Mouse (Mus musculus): ENCODE data around the gene Gprc5b. TPM values are rescaled to one million over a fixed set of nuclear protein-coding genes. Genes with fewer than 3 reads are reported as not detected.

Gprc5b gene
- 7.9 and 8.1 TPM in 2 replicates for polyA plus RNA-seq (2015; fragmentation: Nextera tagmentation; extraction: Ambion mirVana)

DNA sequence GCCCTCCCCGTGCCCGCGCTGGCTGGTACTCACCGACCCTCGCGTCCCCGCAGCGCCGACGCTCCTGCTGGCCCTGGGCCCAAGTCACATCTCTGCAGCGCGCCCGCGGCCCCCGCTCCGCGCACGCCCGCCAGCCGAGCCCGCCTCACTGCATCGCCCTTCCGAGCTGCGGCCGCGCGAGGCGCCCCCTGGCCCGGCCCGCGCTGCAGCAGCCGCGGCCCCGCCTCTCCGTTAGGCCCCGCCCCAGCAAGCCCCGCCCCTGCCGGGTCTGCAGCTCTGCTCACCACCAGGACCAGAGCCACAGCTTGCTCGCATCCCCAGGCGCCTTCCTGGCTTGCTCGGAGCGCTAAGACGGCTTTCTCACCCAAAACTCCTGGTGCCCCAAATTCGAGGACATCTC is at the start of gene Gprc5b:
Gene Gprc5b, minus strand, starts transcription at position 205 of the 400 bp plus-strand sequence.
- Histone ChIP-seq H3K9me3 (no peaks in the 10 kb centered on the region), H3K4me3 (peak within 1 kb of the TSS; percentile 57), H3K4me2 (peak within 1 kb of the TSS; percentile 88), H3K4me1 (replicated peaks) (peaks cover 58% of the 10 kb centered on the region), H3K36me3 (no peaks in the 10 kb centered on the region), H3K27ac (peak within 1 kb of the TSS; percentile 82), H3K9ac (peak within 1 kb of the TSS; percentile 81), H3K27me3 (no peaks in the 10 kb centered on the region)
- 0% methylated on average over 25 of the region's 44 CpGs for WGBS
- peak; percentile 80 for ATAC-seq (ENCODE audit: low FRiP score)

DNA sequence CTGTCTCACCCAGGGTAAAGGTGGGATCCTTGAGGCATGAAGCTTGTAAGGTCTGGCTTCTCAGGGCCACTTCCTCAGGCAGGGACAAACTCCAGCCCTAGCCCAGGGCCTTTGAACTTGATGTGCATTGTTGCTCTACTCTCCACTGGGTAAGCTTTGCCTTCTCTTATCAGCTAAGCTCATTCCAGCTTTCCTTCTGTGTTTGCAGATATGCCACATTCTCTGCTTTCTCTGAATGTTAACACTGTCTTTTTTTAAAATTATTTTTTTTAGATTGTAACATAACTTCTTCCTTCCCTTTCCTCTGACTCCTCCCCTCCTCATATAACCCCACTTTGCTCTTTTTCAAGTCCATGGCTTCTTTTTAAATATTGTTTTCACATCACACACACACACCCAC is 46.5 kb upstream of the Gprc5b start:
- Histone ChIP-seq H3K36me3 (no peaks in the 10 kb centered on the region), H3K4me1 (replicated peaks) (no peaks in the 10 kb centered on the region), H3K4me2 (no peak overlapping the region), H3K27me3 (peaks cover 3% of the 10 kb centered on the region; the same call in 1 of the 2 replicates), H3K9me3 (peaks cover 3% of the 10 kb centered on the region; the same call in 1 of the 2 replicates), H3K9ac (no peak overlapping the region), H3K27ac (no peak overlapping the region), H3K4me3 (no peak overlapping the region)
- no peak for ATAC-seq (ENCODE audit: low FRiP score)

DNA sequence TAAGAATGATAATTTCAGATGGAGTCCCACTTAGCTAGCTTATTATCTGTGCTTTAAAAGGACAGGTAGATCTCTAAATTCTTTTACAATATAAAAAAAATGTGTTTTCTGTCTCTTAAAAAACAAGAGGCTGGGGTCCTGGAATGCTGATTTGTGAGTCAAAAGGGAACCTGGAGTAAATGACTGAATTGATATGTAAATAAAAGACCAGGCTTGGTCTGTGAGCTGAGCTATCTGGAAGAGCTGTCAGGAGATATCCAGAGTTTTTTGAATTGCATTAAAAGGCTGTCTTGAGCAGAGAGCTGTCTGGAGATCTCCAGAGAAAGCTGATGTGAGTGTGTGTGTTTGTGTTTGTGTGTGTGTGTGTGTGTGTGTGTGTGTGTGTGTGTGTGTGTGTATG is 42.6 kb upstream of the Gprc5b start:
- H3K9ac ChIP-seq, result no peak overlapping the region
- no peak overlapping the region for H3K27ac ChIP-seq
- H3K4me1 ChIP-seq (replicated peaks), result 0 out of 2 replicates have a peak, but pooled peaks cover 3% of the 10 kb centered on the region
- no peaks in the 10 kb centered on the region for H3K36me3 ChIP-seq
- H3K4me2 ChIP-seq, result no peak overlapping the region
- peaks cover 3% of the 10 kb centered on the region; the same call in 1 of the 2 replicates for H3K27me3 ChIP-seq
- ATAC-seq (ENCODE audit: low FRiP score), result no peak
- H3K9me3 ChIP-seq, result peaks cover 6% of the 10 kb centered on the region; the same call in 1 of the 2 replicates
- H3K4me3 ChIP-seq, result no peak overlapping the region

DNA sequence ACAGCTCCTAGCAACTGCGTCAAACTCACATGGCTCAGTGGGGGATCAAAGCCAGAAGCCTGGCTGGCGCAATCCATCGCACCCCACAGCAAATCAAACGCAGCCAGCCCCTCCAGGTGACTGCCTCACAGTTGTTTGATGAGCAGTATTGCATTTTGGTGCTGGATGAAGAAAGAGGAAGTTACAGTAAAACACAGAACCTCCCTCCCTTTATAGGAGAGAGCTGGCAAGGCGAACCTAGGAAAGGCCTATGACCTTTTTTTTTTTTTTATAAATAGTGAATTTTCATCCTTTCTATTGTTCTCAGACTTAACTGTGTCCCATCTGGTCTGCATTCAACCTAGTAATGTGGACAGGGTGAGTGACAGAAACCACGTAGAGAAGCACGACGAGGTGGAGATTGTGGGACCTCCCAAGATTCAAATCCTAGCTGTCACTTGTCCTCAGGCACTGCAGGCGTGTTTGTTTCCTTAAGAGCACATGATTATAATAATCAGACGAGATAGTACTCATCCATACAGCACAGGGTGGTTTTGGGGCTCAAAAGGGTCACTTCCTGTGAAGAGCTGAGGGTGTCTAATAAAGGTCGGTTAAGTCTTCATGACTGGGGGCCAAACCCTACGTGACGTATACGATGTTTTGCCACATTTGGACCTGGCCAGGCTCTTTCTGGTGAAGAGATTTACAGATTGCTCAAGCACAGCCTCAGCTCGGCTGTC is 39.4 kb upstream of the Gprc5b start:
- peaks cover 3% of the 10 kb centered on the region; the same call in 1 of the 2 replicates for H3K27me3 ChIP-seq
- 64% methylated on average over 15 of the region's 15 CpGs for WGBS
- no peak overlapping the region for H3K9ac ChIP-seq
- H3K9me3 ChIP-seq, result peaks cover 6% of the 10 kb centered on the region; the same call in 1 of the 2 replicates
- no peak overlapping the region for H3K4me3 ChIP-seq
- no peak for ATAC-seq (ENCODE audit: low FRiP score)
- H3K27ac ChIP-seq, result no peak overlapping the region
- H3K4me1 ChIP-seq (replicated peaks), result 0 out of 2 replicates have a peak, but pooled peaks cover 3% of the 10 kb centered on the region
- no peak overlapping the region for H3K4me2 ChIP-seq
- no peaks in the 10 kb centered on the region for H3K36me3 ChIP-seq

DNA sequence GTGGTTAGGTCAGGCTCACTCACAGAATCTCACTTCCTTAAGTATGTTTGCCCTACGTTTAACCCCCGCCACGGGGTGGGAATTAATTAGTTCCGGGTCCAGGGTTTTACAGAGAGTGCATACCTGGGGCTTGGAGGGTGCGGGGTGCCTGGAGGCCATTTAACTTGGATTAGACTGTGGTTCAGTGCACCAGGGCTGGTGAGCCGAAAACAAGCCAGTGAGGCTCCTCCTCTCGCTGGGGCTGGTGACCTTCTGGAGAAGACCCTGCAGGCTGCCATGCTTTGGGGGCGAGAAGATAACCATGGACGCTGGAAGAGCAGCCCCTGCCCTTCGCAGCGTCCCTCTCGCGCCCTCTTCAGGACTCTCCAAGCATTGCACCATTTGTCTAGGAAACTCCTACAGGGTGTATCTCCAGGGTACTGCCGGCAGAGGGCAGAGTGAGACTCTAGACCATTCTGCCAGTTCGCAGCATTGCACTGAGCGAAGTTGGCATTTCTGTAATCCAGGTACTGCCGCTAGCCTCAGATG is 28.4 kb upstream of the Gprc5b start:
- no peak for ATAC-seq (ENCODE audit: low FRiP score)
- no peaks in the 10 kb centered on the region for H3K9me3 ChIP-seq
- no peak overlapping the region for H3K9ac ChIP-seq
- no peak overlapping the region for H3K4me3 ChIP-seq
- no peak overlapping the region for H3K4me2 ChIP-seq
- H3K4me1 ChIP-seq (replicated peaks), result peaks cover 4% of the 10 kb centered on the region
- H3K27me3 ChIP-seq, result no peaks in the 10 kb centered on the region
- WGBS, result 29% methylated on average over 17 of the region's 17 CpGs
- H3K36me3 ChIP-seq, result no peaks in the 10 kb centered on the region
- no peak overlapping the region for H3K27ac ChIP-seq

DNA sequence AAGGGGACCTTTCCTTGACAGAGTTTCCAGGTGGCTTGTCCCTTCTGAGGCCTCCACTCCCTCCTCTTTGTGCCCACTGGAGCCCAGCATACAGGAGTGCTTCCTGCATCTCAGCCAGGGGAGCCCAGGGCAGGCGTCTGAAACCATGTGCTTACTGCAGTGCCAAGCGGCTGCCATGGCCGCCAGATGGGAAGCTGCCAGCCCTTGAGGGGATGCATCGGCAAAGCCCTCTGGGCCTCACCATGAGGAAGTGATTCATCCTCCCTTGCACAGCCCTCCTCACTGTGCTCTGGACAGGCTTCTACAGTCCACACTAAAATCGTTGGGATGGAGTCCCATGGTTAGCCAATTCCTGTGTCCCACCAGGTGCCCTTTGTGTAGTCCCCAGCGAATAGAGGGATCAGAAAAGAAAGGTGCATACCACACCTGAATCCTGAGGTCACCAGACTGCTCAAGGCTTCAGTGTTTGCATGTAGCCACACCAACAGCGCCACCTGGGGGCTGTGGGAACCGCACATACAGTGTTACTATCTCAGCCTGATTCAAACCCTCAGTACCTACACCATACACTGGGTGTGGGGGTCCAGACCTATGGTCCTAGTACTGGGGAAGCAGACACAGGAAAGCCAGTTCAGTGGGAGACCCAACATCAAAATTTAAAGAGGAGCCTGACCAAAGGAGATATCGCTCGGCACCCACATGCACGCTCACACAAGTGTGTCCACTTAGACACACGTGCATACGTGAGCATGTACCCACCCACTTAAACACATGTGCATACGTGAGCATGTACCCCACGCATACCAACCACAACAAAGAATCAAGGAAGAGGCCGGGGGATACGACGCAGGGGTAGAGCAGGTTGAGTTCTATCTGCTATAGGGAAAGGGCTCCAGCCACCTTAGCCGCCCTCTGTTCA is 27.5 kb upstream of the Gprc5b start:
- Histone ChIP-seq H3K4me3 (no peak overlapping the region), H3K4me2 (no peak overlapping the region), H3K4me1 (replicated peaks) (peaks cover 4% of the 10 kb centered on the region), H3K27ac (no peak overlapping the region), H3K36me3 (no peaks in the 10 kb centered on the region), H3K27me3 (no peaks in the 10 kb centered on the region), H3K9ac (no peak overlapping the region), H3K9me3 (no peaks in the 10 kb centered on the region)
- WGBS, result 75% methylated on average over 19 of the region's 19 CpGs
- ATAC-seq (ENCODE audit: low FRiP score), result peak; percentile 32; the same call in 1 of the 2 replicates

DNA sequence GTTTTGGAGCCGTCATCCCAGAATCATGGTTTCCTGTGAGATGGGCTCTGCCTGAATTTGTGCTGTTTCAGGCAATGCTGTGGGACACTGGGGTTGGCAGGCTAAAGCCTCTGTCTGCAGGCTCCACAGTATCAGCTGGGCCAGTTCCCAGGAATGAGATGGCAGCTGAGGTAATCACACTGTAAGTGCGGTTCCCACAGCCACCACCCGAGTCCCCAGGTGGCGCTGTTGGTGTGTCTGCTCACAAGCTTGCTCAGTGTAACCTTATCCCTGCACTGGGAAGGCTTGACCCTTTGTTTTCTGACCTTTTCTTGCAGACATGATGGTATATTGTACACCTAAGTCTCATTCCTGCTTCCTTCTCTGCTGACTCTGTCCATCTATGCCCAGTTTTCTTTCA is 24.5 kb upstream of the Gprc5b start:
- Histone ChIP-seq H3K27me3 (peaks cover 10% of the 10 kb centered on the region; the same call in 1 of the 2 replicates), H3K27ac (no peak overlapping the region), H3K9ac (no peak overlapping the region), H3K4me2 (no peak overlapping the region), H3K36me3 (no peaks in the 10 kb centered on the region), H3K4me1 (replicated peaks) (peaks cover 4% of the 10 kb centered on the region), H3K4me3 (no peak overlapping the region), H3K9me3 (no peaks in the 10 kb centered on the region)
- ATAC-seq (ENCODE audit: low FRiP score), result peak; percentile 77
- 17% methylated on average over 4 of the region's 4 CpGs for WGBS

DNA sequence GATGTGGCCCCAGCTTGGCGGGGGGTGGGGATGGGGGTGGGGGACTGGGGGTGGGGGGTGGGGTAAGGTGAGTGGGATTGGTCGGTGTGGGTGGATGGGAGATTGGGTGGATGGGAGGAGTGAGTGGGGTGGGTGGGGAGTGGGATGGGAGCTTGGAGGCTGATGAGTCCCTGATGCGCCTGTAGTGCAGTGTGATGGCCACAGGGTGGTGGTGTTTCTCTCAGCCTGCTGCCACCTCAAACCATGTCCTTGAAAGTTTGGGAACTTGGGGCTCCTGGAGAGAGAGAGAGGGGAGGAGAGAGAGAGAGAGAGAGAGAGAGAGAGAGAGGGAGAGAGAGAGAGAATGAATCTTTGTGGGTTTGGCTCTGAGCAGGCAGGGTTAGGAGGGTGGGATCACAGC is 20.7 kb upstream of the Gprc5b start:
- no peak overlapping the region for H3K27ac ChIP-seq
- no peak for ATAC-seq (ENCODE audit: low FRiP score)
- no peaks in the 10 kb centered on the region for H3K4me1 ChIP-seq (replicated peaks)
- no peak overlapping the region for H3K4me3 ChIP-seq
- no peaks in the 10 kb centered on the region for H3K9me3 ChIP-seq
- no peak overlapping the region for H3K4me2 ChIP-seq
- H3K27me3 ChIP-seq, result peaks cover 10% of the 10 kb centered on the region; the same call in 1 of the 2 replicates
- H3K36me3 ChIP-seq, result no peaks in the 10 kb centered on the region
- H3K9ac ChIP-seq, result no peak overlapping the region
- 2% methylated on average over 3 of the region's 3 CpGs for WGBS

DNA sequence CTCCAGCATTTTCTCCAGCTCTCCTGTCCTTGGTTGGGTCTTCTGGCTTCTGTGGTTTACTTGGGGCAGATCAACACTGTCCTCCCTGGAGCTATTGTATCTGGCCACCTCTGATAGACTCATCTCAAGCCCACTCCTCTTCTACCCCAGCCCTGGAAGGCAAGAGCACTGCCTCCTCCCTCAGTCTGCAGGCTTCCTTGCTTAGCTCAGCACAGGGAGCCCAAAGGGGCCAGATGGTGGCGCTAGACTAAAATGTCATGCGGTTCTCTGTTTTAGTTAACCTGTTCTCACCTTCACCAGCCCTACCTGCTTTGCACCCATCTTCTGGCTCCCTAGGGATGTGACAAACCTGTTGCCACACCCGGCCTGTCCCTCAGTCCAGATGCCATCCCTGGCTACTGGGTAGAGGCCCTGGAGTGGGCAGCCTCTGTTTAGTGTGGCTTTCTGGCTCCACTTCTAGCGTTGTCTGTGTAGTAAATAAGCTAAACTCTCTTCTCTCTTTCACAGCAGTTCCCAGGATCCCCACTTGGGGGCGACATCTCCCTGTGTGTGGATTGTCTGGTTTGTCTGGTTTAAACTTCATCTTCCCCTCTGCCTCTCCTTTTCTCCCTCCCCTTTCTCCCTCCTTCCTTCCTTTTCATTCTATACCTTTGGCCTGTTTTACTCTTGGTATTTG is 16.0 kb upstream of the Gprc5b start:
- no peak overlapping the region for H3K27ac ChIP-seq
- H3K4me1 ChIP-seq (replicated peaks), result no peaks in the 10 kb centered on the region
- H3K9me3 ChIP-seq, result no peaks in the 10 kb centered on the region
- no peak overlapping the region for H3K4me3 ChIP-seq
- WGBS, result 25% methylated on average over 5 of the region's 5 CpGs
- H3K27me3 ChIP-seq, result 0 out of 2 replicates have a peak, but pooled peaks cover under 1% of the 10 kb centered on the region
- ATAC-seq (ENCODE audit: low FRiP score), result peak; percentile 53
- H3K36me3 ChIP-seq, result no peaks in the 10 kb centered on the region
- H3K4me2 ChIP-seq, result no peak overlapping the region
- H3K9ac ChIP-seq, result no peak overlapping the region

DNA sequence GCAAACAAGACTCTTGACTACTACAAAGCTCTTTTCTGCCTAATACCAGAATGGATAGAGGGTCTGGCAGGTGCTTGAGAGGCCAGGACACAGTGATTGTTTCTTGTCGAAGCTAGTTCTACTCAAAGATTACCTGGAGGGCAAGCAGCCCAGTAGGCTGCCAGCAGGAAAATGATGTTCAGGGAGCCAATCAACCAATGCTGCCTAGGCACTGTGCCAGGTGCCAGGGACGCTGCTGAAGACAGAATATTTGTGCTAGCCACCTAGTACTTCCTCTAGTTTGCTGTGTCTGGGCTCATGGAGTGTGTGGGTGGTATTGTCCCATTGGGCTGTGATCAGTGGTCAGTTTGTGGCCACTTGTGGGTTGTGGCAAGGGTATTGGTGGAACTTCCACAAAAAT is 7.5 kb upstream of the Gprc5b start:
- Histone ChIP-seq H3K36me3 (no peaks in the 10 kb centered on the region), H3K4me2 (no peak overlapping the region), H3K9me3 (no peaks in the 10 kb centered on the region), H3K27ac (no peak overlapping the region), H3K27me3 (no peaks in the 10 kb centered on the region), H3K4me3 (no peak overlapping the region), H3K9ac (no peak overlapping the region), H3K4me1 (replicated peaks) (no peaks in the 10 kb centered on the region)
- no peak for ATAC-seq (ENCODE audit: low FRiP score)
- WGBS, result 63% methylated on average over 2 of the region's 2 CpGs

DNA sequence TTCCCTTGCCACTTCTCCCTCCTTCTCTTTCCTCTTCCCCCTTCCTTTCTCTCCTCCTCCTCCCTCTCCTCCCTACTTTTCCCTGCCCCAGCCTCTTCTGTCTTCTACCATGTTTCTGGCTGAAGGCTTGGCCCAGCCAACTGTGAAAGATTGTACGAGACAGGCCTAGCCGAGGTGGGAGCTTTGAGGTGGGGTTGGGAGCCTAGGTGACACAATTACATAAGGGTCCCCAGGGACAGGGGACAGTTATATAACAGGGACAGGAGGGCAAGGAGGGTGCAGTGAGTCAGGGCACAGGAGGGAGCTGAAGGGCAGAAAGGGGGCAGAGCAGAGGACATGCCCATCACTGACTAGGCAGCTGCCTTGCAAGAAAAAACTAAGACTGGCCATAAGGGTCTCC is 7.0 kb upstream of the Gprc5b start:
- WGBS, result 69% methylated on average over 2 of the region's 2 CpGs
- no peaks in the 10 kb centered on the region for H3K9me3 ChIP-seq
- H3K4me1 ChIP-seq (replicated peaks), result no peaks in the 10 kb centered on the region
- ATAC-seq (ENCODE audit: low FRiP score), result no peak
- no peak overlapping the region for H3K9ac ChIP-seq
- no peaks in the 10 kb centered on the region for H3K27me3 ChIP-seq
- H3K4me3 ChIP-seq, result no peak overlapping the region
- H3K4me2 ChIP-seq, result no peak overlapping the region
- no peak overlapping the region for H3K27ac ChIP-seq
- H3K36me3 ChIP-seq, result no peaks in the 10 kb centered on the region

DNA sequence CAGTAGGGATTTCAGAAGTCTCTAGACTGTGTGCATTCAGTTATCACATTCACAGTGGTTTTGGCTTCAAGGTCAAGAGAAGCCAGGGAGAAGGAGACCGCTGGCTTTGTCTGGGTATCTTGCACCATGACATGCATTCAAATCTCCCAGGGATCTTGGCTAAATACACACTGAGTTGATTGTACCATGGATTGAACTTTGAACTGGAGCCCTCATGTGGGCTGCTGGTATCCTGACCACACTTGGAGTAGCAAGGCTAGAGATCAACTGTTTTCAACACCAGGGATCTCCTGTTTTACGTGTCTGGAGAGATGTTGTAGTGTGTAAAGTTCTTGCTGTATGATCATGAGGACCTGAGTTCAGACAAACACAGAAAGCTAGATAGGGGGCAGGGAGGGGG is 4.8 kb upstream of the Gprc5b start:
- no peak overlapping the region for H3K4me3 ChIP-seq
- H3K9me3 ChIP-seq, result no peaks in the 10 kb centered on the region
- no peak overlapping the region for H3K4me2 ChIP-seq
- no peaks in the 10 kb centered on the region for H3K27me3 ChIP-seq
- no peak overlapping the region for H3K9ac ChIP-seq
- 72% methylated on average over 2 of the region's 2 CpGs for WGBS
- no peak overlapping the region for H3K27ac ChIP-seq
- no peak for ATAC-seq (ENCODE audit: low FRiP score)
- peaks cover 10% of the 10 kb centered on the region for H3K4me1 ChIP-seq (replicated peaks)
- no peaks in the 10 kb centered on the region for H3K36me3 ChIP-seq

All from hindbrain, embryonic 13.5 days (tissue).